8 mouse cellular contexts compared by ENCODE assay signal in the genomic region with DNA sequence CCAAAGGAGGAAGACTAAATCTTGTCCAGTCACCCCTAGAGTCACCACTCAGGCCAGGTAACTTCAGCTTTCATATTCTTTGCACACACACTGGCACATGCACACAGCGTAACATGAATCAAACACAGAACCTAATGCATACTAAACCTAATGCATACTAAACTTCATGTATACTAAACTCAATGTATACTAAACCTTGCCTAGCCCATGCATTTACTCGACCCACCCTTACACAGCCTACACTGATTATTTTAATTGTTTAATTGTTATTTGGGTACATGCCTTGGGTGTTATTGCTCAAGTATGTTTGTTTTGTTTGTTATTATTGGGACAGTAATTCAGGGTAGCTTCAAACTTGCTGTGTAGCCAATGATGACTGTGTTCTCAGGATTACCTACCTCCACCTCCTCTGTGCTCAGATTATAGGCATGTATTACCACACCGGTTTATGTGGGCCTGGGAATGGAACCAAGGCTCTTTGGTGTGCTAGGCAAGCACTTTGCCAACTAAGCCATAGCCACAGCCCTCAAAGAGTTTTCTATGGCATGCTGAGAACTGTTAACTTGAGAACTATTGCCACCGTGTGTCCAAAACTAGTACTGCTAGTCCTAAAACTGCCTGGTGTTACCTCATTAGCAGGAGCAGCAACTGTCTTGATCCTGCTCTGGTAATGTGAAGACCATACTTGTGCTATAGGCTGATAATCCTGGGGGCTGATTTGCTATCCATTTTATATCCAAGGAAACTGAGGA. TPM values are rescaled to one million over a fixed set of nuclear protein-coding genes. Genes with fewer than 3 reads are reported as not detected.
DNase-seq lines count a peak whose midpoint lies in the region; ATAC-seq and TF ChIP-seq lines count a peak whose summit lies in the region.

No protein-coding gene starts in this region.

- CTCF ChIA-PET in Patski (lab: Charles Lee) = interaction anchor here (1.0 to 3.1 kb wide), 6 partner anchors 67 to 94 kb away, joined by 3 to 27 read pairs (median 8); no protein-coding TSS in a partner anchor

- POLR2A ChIA-PET in Patski (lab: Charles Lee) = no interaction called here

- H3K4me1 ChIP-seq in hindbrain, embryonic 14.5 days (replicated peaks; ENCODE audit: control insufficient read depth, insufficient read depth, low read length) = no peaks in the 10 kb centered on the region
- no peaks in the 10 kb centered on the region for H3K4me1 ChIP-seq in lung, embryonic 15.5 days

- H3K9me3 ChIP-seq in hindbrain, embryonic 14.5 days (ENCODE audit: control insufficient read depth, low read length) = no peaks in the 10 kb centered on the region
- no peaks in the 10 kb centered on the region for H3K9me3 ChIP-seq in lung, embryonic 15.5 days

- no peak for ATAC-seq in Patski
- ATAC-seq in frontal cortex, adult (ENCODE audit: low TSS enrichment) = peak; percentile 88
- ATAC-seq in hindbrain, embryonic 14.5 days (ENCODE audit: low FRiP score) = peak; percentile 81; the same call in 1 of the 2 replicates
- 0 out of 2 replicates have a peak, but pooled peaks have one; percentile 42 for ATAC-seq in lung, embryonic 15.5 days (ENCODE audit: borderline replicate concordance, extremely low read depth, low FRiP score, low TSS enrichment)

- H3K36me3 ChIP-seq in hindbrain, embryonic 14.5 days (replicated peaks; ENCODE audit: control insufficient read depth, insufficient read depth) = no peaks in the 10 kb centered on the region
- H3K36me3 ChIP-seq in lung, embryonic 15.5 days = no peaks in the 10 kb centered on the region

- in situ Hi-C loops in Patski (cut with MboI; ENCODE audit: low pct_unique_long_range_greater_than_20kb) = loop anchor here (10.0 kb wide), 1 partner anchor 402 kb away; no protein-coding TSS in a partner anchor

- no peak overlapping the region for H3K27ac ChIP-seq in hindbrain, embryonic 14.5 days
- H3K27ac ChIP-seq in lung, embryonic 15.5 days = no peak overlapping the region

- peak; percentile 68 for TF ChIP-seq CTCF in Patski (IDR thresholded peaks at IDR 0.05)

- H3K27me3 ChIP-seq in Patski = no peaks in the 10 kb centered on the region
- H3K27me3 ChIP-seq in hindbrain, embryonic 14.5 days (ENCODE audit: control insufficient read depth, insufficient read depth, low read length) = no peaks in the 10 kb centered on the region
- H3K27me3 ChIP-seq in lung, embryonic 15.5 days = no peaks in the 10 kb centered on the region; the same call in 1 of the 2 replicates

- no peak for DNase-seq in Patski (ENCODE audit: low read depth, low spot score)
- DNase-seq in cerebellum, adult 9-10 months = peak; percentile 37
- DNase-seq in hindbrain, embryonic 14.5 days (ENCODE audit: low spot score) = peak; percentile 89
- DNase-seq in layer of hippocampus, adult 9-11 months = peak; percentile 73
- peak; percentile 87 for DNase-seq in retina, embryonic 14.5 days (ENCODE audit: low spot score)
- peak; percentile 62 to 65 for DNase-seq in urinary bladder, postnatal 36 days (ENCODE audit: low spot score in 2 of 2)

- WGBS in hindbrain, embryonic 14.5 days = 53% methylated on average over 4 of the region's 4 CpGs
- WGBS in lung, embryonic 15.5 days = 43% methylated on average over 4 of the region's 4 CpGs

- H3K9ac ChIP-seq in hindbrain, embryonic 14.5 days = no peak overlapping the region
- H3K9ac ChIP-seq in lung, embryonic 15.5 days = no peak overlapping the region

- H3K4me3 ChIP-seq in hindbrain, embryonic 14.5 days (replicated peaks; ENCODE audit: low read length) = no peak overlapping the region
- H3K4me3 ChIP-seq in lung, embryonic 15.5 days = no peak overlapping the region

- no peak overlapping the region for H3K4me2 ChIP-seq in hindbrain, embryonic 14.5 days (replicated peaks)
- H3K4me2 ChIP-seq in lung, embryonic 15.5 days = no peak overlapping the region

RNA-seq across cellular contexts. Expression of gene Tnfrsf8, which starts 28.4 kb away (rescaled TPM):
- polyA plus RNA-seq in Patski (2021) = 0.03 TPM
- polyA plus RNA-seq in hindbrain, embryonic 14.5 days (2014; fragmentation: Nextera tagmentation; extraction: Ambion mirVana) = 0.28 and 0.38 TPM in 2 replicates
- 0.15 and 0.98 TPM in 2 replicates for polyA plus RNA-seq in lung, embryonic 15.5 days (2015; fragmentation: Nextera tagmentation; extraction: Ambion mirVana)

RNA-seq across cellular contexts. Expression of gene Tnfrsf1b, which starts 39.9 kb away (rescaled TPM):
- polyA plus RNA-seq in Patski (2021) = 0.12 TPM
- 4.4 and 4.7 TPM in 2 replicates for polyA plus RNA-seq in hindbrain, embryonic 14.5 days (2014; fragmentation: Nextera tagmentation; extraction: Ambion mirVana)
- polyA plus RNA-seq in lung, embryonic 15.5 days (2015; fragmentation: Nextera tagmentation; extraction: Ambion mirVana) = 4.5 and 5.2 TPM in 2 replicates
